Mouse (Mus musculus): ENCODE results near the gene Hist1h4d. TPM values are rescaled to one million over a fixed set of nuclear protein-coding genes. Genes with fewer than 3 reads are reported as not detected.
"Not testable (repeated sequence)": the region's sequence is repeated elsewhere in the genome, so short reads cannot be mapped to it uniquely, and the experiment has no call there.

Hist1h4d gene
- polyA plus RNA-seq, 2 experiments, result 9.4 to 95.5 TPM

DNA sequence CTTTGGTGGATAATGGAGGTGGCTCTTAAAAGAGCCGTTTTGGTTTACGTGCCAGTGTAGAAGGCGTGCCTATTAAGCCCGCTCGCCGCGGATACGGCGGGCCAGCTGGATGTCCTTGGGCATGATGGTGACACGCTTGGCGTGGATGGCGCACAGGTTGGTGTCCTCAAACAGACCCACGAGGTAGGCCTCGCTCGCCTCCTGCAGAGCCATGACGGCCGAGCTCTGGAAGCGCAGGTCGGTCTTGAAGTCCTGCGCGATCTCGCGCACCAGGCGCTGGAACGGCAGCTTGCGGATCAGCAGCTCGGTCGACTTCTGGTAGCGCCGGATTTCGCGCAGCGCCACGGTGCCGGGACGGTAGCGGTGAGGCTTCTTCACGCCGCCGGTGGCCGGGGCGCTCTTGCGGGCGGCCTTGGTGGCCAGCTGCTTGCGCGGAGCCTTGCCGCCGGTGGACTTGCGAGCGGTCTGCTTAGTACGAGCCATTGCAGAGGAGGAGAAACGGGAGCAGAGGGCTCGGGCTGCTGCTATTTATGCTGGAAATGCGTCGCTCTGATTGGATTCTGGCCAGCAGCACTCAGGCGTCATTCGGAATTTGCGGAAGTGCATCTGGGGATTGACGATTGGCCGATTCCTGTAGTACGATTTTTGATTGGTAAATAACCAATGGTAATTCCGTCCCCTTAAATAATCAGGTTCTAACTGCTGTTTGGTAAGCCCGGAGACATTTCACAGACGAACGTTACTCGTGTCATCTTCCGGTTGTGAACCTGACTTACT lies 19.3 kb upstream of the Hist1h4d start, which contains the start of gene Hist1h3e:
TSS of gene Hist1h3e (minus strand) at position 487 of the 777 bp plus-strand sequence.
- H3K4me3 ChIP-seq (replicated peaks; ENCODE audit: low read length), result peak within 1 kb of the TSS; percentile 39
- H3K9me3 ChIP-seq (ENCODE audit: control insufficient read depth, low read length); H3K4me1 ChIP-seq (ENCODE audit: control insufficient read depth, insufficient read depth, low read length); H3K27me3 ChIP-seq (ENCODE audit: control insufficient read depth, insufficient read depth, low read length); H3K36me3 ChIP-seq (ENCODE audit: control insufficient read depth, insufficient read depth, low read length): not testable (repeated sequence)
- peak within 1 kb of the TSS; percentile 51 for H3K9ac ChIP-seq (ENCODE audit: low read depth, low read length, severe bottlenecking)
- DNase-seq (ENCODE audit: low spot score) (peak; percentile 98), ATAC-seq (ENCODE audit: low FRiP score, low read depth) (peak; percentile 91)
- WGBS, result 0% methylated on average over 39 of the region's 67 CpGs
- peak within 1 kb of the TSS; percentile 98 for H3K27ac ChIP-seq (replicated peaks; ENCODE audit: low read depth, low read length)
- TF ChIP-seq POLR2A (IDR thresholded peaks at IDR 0.05; ENCODE audit: borderline replicate concordance, extremely low read depth, insufficient read depth, insufficient read length), result peak; percentile 99; the same call in 1 of the 2 replicates
- peak within 1 kb of the TSS; percentile 64 for H3K4me2 ChIP-seq (replicated peaks; ENCODE audit: low read depth, low read length, severe bottlenecking)

DNA sequence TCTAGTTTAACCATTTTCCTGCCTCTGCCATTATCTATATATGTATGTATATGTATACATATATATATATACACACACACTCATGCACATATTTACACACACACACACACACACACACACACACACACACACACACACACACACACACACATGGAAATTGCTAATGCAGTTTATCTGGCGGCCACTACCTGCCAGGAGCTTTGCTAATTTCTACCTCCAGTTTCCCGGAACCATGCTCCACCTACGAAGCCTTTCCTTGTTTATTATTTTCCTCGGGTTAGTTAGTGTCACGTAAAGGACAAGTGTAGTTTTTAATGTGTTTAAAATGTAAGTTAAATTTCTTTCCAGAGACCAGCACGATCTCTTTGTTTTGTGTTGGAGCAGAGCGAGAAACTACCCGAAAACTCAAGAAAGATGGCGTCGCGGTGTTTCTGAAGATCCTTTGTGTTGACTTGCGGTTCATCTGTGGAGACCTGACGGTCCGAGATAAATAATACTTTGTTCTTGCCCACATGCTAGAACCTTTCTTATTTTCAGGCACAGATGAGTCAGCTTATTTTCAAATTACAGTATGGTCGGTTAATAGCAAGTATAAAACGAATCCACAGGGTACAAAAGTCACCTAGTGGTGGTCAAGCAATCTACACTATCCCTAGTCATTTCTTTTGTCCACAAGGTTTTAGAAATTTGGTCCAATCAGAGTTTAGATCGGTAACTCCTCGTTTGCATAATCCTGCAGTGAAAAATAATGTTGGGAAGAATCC lies 18.5 kb upstream of the Hist1h4d start:
- Histone ChIP-seq H3K9ac (ENCODE audit: low read depth, low read length, severe bottlenecking) (peak overlapping the region; percentile 51), H3K27ac (replicated peaks; ENCODE audit: low read depth, low read length) (peak overlapping the region; percentile 98), H3K27me3 (ENCODE audit: control insufficient read depth, insufficient read depth, low read length) (no peaks in the 10 kb centered on the region), H3K4me1 (ENCODE audit: control insufficient read depth, insufficient read depth, low read length) (0 out of 2 replicates have a peak, but pooled peaks cover 2% of the 10 kb centered on the region), H3K36me3 (ENCODE audit: control insufficient read depth, insufficient read depth, low read length) (no peaks in the 10 kb centered on the region), H3K4me3 (replicated peaks; ENCODE audit: low read length) (peak overlapping the region; percentile 39), H3K9me3 (ENCODE audit: control insufficient read depth, low read length) (no peaks in the 10 kb centered on the region), H3K4me2 (replicated peaks; ENCODE audit: low read depth, low read length, severe bottlenecking) (peak overlapping the region; percentile 64)
- DNase-seq (ENCODE audit: low spot score) (peak; percentile 84), ATAC-seq (ENCODE audit: low FRiP score, low read depth) (peak; percentile 74)
- 5% methylated on average over 18 of the region's 18 CpGs for WGBS
- no peak for TF ChIP-seq POLR2A (IDR thresholded peaks at IDR 0.05; ENCODE audit: borderline replicate concordance, extremely low read depth, insufficient read depth, insufficient read length)

DNA sequence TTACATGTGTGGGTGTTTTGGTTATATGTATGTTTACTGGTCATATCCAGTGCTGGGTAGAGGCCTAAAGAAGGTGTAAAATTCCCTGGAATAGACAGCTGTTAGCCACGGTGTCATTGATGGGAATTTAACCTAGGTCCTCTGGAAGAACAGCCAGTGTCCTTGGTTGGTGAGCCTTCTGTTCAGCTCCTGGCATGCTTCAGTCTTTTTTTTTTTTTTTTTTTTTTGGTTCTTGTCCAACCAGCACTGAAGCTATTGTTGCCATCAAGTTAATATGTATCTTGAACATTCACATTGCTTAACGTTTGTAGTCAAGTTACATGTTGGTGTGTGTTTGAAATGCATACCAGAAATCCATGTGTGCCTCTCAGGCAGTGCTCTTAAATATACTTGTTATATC lies 16.9 kb upstream of the Hist1h4d start:
- Histone ChIP-seq H3K9me3 (ENCODE audit: control insufficient read depth, low read length) (no peaks in the 10 kb centered on the region), H3K4me1 (ENCODE audit: control insufficient read depth, insufficient read depth, low read length) (0 out of 2 replicates have a peak, but pooled peaks cover 2% of the 10 kb centered on the region), H3K4me2 (replicated peaks; ENCODE audit: low read depth, low read length, severe bottlenecking) (no peak overlapping the region), H3K36me3 (ENCODE audit: control insufficient read depth, insufficient read depth, low read length) (no peaks in the 10 kb centered on the region), H3K9ac (ENCODE audit: low read depth, low read length, severe bottlenecking) (no peak overlapping the region), H3K27ac (replicated peaks; ENCODE audit: low read depth, low read length) (peak overlapping the region; percentile 98; the same call in 1 of the 2 replicates), H3K4me3 (replicated peaks; ENCODE audit: low read length) (no peak overlapping the region), H3K27me3 (ENCODE audit: control insufficient read depth, insufficient read depth, low read length) (no peaks in the 10 kb centered on the region)
- TF ChIP-seq POLR2A (IDR thresholded peaks at IDR 0.05; ENCODE audit: borderline replicate concordance, extremely low read depth, insufficient read depth, insufficient read length), result no peak
- WGBS, result 91% methylated on average over 2 of the region's 2 CpGs
- DNase-seq (ENCODE audit: low spot score), result no peak
- ATAC-seq (ENCODE audit: low FRiP score, low read depth), result no peak

DNA sequence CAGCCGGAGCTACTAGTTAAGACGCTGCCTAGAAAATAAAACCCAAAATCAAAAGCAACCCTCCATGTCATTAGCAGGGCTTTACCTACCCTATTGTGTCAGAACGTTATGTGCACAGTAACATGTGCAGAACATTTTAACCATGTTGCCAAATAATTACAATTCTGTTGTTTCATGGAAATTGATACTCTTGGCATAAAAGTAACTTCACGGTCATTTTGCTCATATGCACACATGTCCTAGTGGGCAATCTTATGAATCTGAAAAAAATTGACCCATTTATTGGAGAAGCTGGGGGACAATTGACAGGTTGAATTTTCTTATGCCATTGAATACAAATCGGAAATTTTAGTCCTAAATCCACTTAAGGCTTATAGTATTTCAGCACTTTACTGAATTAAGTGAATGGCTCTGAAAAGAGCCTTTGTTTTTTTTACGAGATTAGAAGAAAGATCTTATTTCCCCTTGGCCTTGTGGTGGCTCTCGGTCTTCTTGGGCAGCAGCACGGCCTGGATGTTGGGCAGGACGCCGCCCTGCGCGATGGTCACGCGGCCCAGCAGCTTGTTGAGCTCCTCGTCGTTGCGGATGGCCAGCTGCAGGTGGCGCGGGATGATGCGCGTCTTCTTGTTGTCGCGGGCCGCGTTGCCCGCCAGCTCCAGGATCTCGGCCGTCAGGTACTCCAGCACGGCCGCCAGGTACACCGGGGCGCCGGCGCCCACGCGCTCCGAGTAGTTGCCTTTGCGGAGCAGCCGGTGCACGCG lies 11.0 kb upstream of the Hist1h4d start:
- peak overlapping the region; percentile 40 for H3K4me3 ChIP-seq (replicated peaks; ENCODE audit: low read length)
- not testable (repeated sequence) for H3K9me3 ChIP-seq (ENCODE audit: control insufficient read depth, low read length); H3K27me3 ChIP-seq (ENCODE audit: control insufficient read depth, insufficient read depth, low read length); DNase-seq (ENCODE audit: low spot score); ATAC-seq (ENCODE audit: low FRiP score, low read depth); H3K36me3 ChIP-seq (ENCODE audit: control insufficient read depth, insufficient read depth, low read length)
- H3K4me1 ChIP-seq (ENCODE audit: control insufficient read depth, insufficient read depth, low read length), result peaks cover 13% of the 10 kb centered on the region; the same call in 1 of the 2 replicates
- WGBS, result under 1% methylated on average over 7 of the region's 41 CpGs
- peak overlapping the region; percentile 93 for H3K27ac ChIP-seq (replicated peaks; ENCODE audit: low read depth, low read length)
- H3K4me2 ChIP-seq (replicated peaks; ENCODE audit: low read depth, low read length, severe bottlenecking), result peak overlapping the region; percentile 56
- peak overlapping the region; percentile 47; the same call in 1 of the 2 replicates for H3K9ac ChIP-seq (ENCODE audit: low read depth, low read length, severe bottlenecking)
